Mouse (Mus musculus) forebrain, embryonic 11.5 days (tissue): ENCODE data around the gene Spg7. TPM values are rescaled to one million over a fixed set of nuclear protein-coding genes. Genes with fewer than 3 reads are reported as not detected.
A peak's percentile ranks its signal among the peaks of the same experiment; 100 is the strongest.

Source experiments
- ATAC-seq: fragments of 200-750 bp; cut with Nextera tagmentation; replicated peaks from 2 replicates; pipeline ENCODE4 v1.8.0; 2017; ENCODE audit warnings: moderate TSS enrichment; ENCODE audit not compliant: low FRiP score
- DNase-seq: peaks from one replicate; pipeline ENCODE4 v3.0.0-alpha.2; 2017; ENCODE audit warnings: low spot score
- H3K27ac ChIP-seq: fragments of 300-500 bp; sonication (generic); 2 replicates; pipeline ENCODE4 v1.5.1; 2014; ENCODE audit warnings: low read depth, low read length
- H3K27me3 ChIP-seq: fragments of 300-500 bp; sonication (generic); 2 replicates; pipeline ENCODE4 v1.6.1; 2014; ENCODE audit warnings: mild to moderate bottlenecking, low read length, mixed read lengths; ENCODE audit not compliant: control insufficient read depth, insufficient read depth
- H3K36me3 ChIP-seq: fragments of 300-500 bp; sonication (generic); 2 replicates; pipeline ENCODE4 v1.6.1; 2014; ENCODE audit warnings: mild to moderate bottlenecking, low read length, moderate library complexity, mixed read lengths; ENCODE audit not compliant: control insufficient read depth, insufficient read depth
- H3K4me1 ChIP-seq: fragments of 300-500 bp; sonication (generic); replicated peaks from 2 replicates; pipeline ENCODE4 v1.6.1; 2014; ENCODE audit warnings: low read length, mixed read lengths; ENCODE audit not compliant: control insufficient read depth, insufficient read depth
- H3K4me2 ChIP-seq: fragments of 300-500 bp; sonication (generic); 2 replicates; pipeline ENCODE4 v1.6.1; 2014; ENCODE audit warnings: low read depth, mild to moderate bottlenecking, low read length, moderate library complexity, mixed read lengths; ENCODE audit not compliant: severe bottlenecking
- H3K4me3 ChIP-seq: fragments of 300-500 bp; sonication (generic); 2 replicates; pipeline ENCODE4 v1.5.1; 2014; ENCODE audit warnings: low read depth, low read length
- H3K9ac ChIP-seq: fragments of 300-500 bp; sonication (generic); 2 replicates; pipeline ENCODE4 v1.6.1; 2014; ENCODE audit warnings: low read length
- H3K9me3 ChIP-seq: fragments of 300-500 bp; sonication (generic); 2 replicates; pipeline ENCODE4 v1.6.1; 2016; ENCODE audit warnings: low read length, mixed read lengths; ENCODE audit not compliant: control insufficient read depth
- WGBS: fragments of 180-500 bp; shearing (Covaris S2); extraction: QIAGEN DNeasy Blood & Tissue Kit; methylation state at CpG from one replicate; pipeline ENCODE4 v1.1.7; 2014; 5-methylcytosine and 5-hydroxymethylcytosine counted together
- polyA plus RNA-seq: library from polyadenylated mRNA; unstranded; fragments of >200 nt; fragmentation: Nextera tagmentation; extraction: Ambion mirVana; gene quantifications from 2 replicates; pipeline ENCODE4 v1.2.1, GENCODE M21; 2014

Gene Spg7
- polyA plus RNA-seq, 1 experiment from 2014 or later: 43.5 TPM

- peaks cover 8% of the 10 kb centered on the region; the same call in 1 of the 2 replicates for H3K4me1 ChIP-seq
- H3K27me3 ChIP-seq: no peaks in the 10 kb centered on the region
- peaks cover 10% of the 10 kb centered on the region; the same call in 1 of the 2 replicates for H3K36me3 ChIP-seq
- no peak overlapping the region for H3K9ac ChIP-seq
- H3K4me2 ChIP-seq: no peak overlapping the region
- no peak overlapping the region for H3K4me3 ChIP-seq
- no peak for DNase-seq
- no peak for ATAC-seq
- no peaks in the 10 kb centered on the region for H3K9me3 ChIP-seq
- no peak overlapping the region for H3K27ac ChIP-seq
- WGBS: 64% methylated on average over 5 of the region's 5 CpGs
Observed at GRCm38 (mm10) chr8:123105553-123106326, 43.0 kb downstream of the Spg7 start.

- Histone ChIP-seq H3K27ac (no peak overlapping the region), H3K9me3 (no peaks in the 10 kb centered on the region), H3K9ac (no peak overlapping the region), H3K36me3 (peaks cover 10% of the 10 kb centered on the region; the same call in 1 of the 2 replicates), H3K27me3 (no peaks in the 10 kb centered on the region), H3K4me3 (no peak overlapping the region), H3K4me2 (no peak overlapping the region), H3K4me1 (peaks cover 7% of the 10 kb centered on the region; the same call in 1 of the 2 replicates)
- 41% methylated on average over 2 of the region's 2 CpGs for WGBS
- no peak for DNase-seq
- no peak for ATAC-seq
Observed at GRCm38 (mm10) chr8:123106531-123106930, 43.8 kb downstream of the Spg7 start.

GRCm38 (mm10) chr8:123108010-123108409, 45.3 kb downstream of the Spg7 start:
- Histone ChIP-seq H3K36me3 (peaks cover 10% of the 10 kb centered on the region; the same call in 1 of the 2 replicates), H3K4me3 (no peak overlapping the region), H3K9ac (no peak overlapping the region), H3K9me3 (no peaks in the 10 kb centered on the region), H3K4me2 (no peak overlapping the region), H3K27me3 (no peaks in the 10 kb centered on the region), H3K4me1 (peaks cover 5% of the 10 kb centered on the region; the same call in 1 of the 2 replicates), H3K27ac (no peak overlapping the region)
- 72% methylated on average over 1 of the region's 1 CpGs for WGBS
- ATAC-seq: no peak
- DNase-seq: no peak

GRCm38 (mm10) chr8:123108953-123109352, 46.2 kb downstream of the Spg7 start:
- Histone ChIP-seq H3K36me3 (peaks cover 8% of the 10 kb centered on the region; the same call in 1 of the 2 replicates), H3K4me2 (no peak overlapping the region), H3K27ac (no peak overlapping the region), H3K4me1 (peaks cover under 1% of the 10 kb centered on the region; the same call in 1 of the 2 replicates), H3K9ac (no peak overlapping the region), H3K4me3 (no peak overlapping the region), H3K9me3 (no peaks in the 10 kb centered on the region), H3K27me3 (no peaks in the 10 kb centered on the region)
- WGBS: 87% methylated on average over 5 of the region's 5 CpGs
- ATAC-seq (no peak), DNase-seq (no peak)

GRCm38 (mm10) chr8:123110649-123111048, 47.9 kb downstream of the Spg7 start:
- Histone ChIP-seq H3K27me3 (peaks cover 1% of the 10 kb centered on the region), H3K27ac (no peak overlapping the region), H3K4me1 (no peaks in the 10 kb centered on the region), H3K4me3 (no peak overlapping the region), H3K9me3 (no peaks in the 10 kb centered on the region), H3K4me2 (no peak overlapping the region), H3K36me3 (no peaks in the 10 kb centered on the region), H3K9ac (no peak overlapping the region)
- ATAC-seq: peak; percentile 55; the same call in 1 of the 2 replicates
- WGBS: 23% methylated on average over 4 of the region's 4 CpGs
- peak; percentile 82 for DNase-seq

GRCm38 (mm10) chr8:123112892-123113291, 50.1 kb downstream of the Spg7 start:
- no peak overlapping the region for H3K9ac ChIP-seq
- no peak overlapping the region for H3K4me3 ChIP-seq
- H3K4me2 ChIP-seq: no peak overlapping the region
- no peaks in the 10 kb centered on the region for H3K9me3 ChIP-seq
- DNase-seq (no peak), ATAC-seq (no peak)
- no peaks in the 10 kb centered on the region for H3K36me3 ChIP-seq
- H3K4me1 ChIP-seq: peaks cover 6% of the 10 kb centered on the region; the same call in 1 of the 2 replicates
- H3K27me3 ChIP-seq: peaks cover 24% of the 10 kb centered on the region
- 79% methylated on average over 9 of the region's 9 CpGs for WGBS
- H3K27ac ChIP-seq: no peak overlapping the region

- no peak overlapping the region for H3K4me2 ChIP-seq
- no peak overlapping the region for H3K27ac ChIP-seq
- peaks cover 34% of the 10 kb centered on the region for H3K27me3 ChIP-seq
- H3K4me1 ChIP-seq: peaks cover 6% of the 10 kb centered on the region
- H3K9me3 ChIP-seq: no peaks in the 10 kb centered on the region
- no peaks in the 10 kb centered on the region for H3K36me3 ChIP-seq
- WGBS: 63% methylated on average over 2 of the region's 2 CpGs
- ATAC-seq (no peak), DNase-seq (no peak)
- H3K4me3 ChIP-seq: no peak overlapping the region
- no peak overlapping the region for H3K9ac ChIP-seq
Observed at GRCm38 (mm10) chr8:123113908-123114469, 51.2 kb downstream of the Spg7 start.

GRCm38 (mm10) chr8:123114644-123115043, 51.9 kb downstream of the Spg7 start:
- 77% methylated on average over 3 of the region's 3 CpGs for WGBS
- Histone ChIP-seq H3K4me3 (no peak overlapping the region), H3K27me3 (peaks cover 40% of the 10 kb centered on the region), H3K27ac (no peak overlapping the region), H3K36me3 (no peaks in the 10 kb centered on the region), H3K9ac (no peak overlapping the region), H3K4me1 (peaks cover 6% of the 10 kb centered on the region), H3K9me3 (no peaks in the 10 kb centered on the region), H3K4me2 (no peak overlapping the region)
- DNase-seq: no peak
- ATAC-seq: no peak
